Comparison of ENCODE assay signal across 27 mouse cellular contexts in genomic region chr6:33244546-33244945, GRCm38 (mm10).
"Had no signal": no experiment of that assay in that cellular context is flagged by ENCODE, and none has a peak within 500 bp of the region (broad histone marks: within the 10 kb centered on the region; RNA-seq: fewer than 3 reads in every experiment).

No protein-coding gene starts in this region.

- DNase-seq: left cerebral cortex, postnatal 4 days; liver; liver, embryonic 13.5 days; liver, postnatal 0 days; lung, adult 18-20 months; lung, adult 2 months; lung, embryonic 14.5 days; lung, postnatal 10 days; lung, postnatal 14 days; lung, postnatal 36 days; lung, postnatal 4 days; midbrain, embryonic 14.5 days had no signal

- H3K36me3 ChIP-seq: limb, embryonic 10.5 days; limb, embryonic 12.5 days; limb, embryonic 13.5 days; limb, embryonic 15.5 days; liver, embryonic 12.5 days; liver, embryonic 13.5 days; liver, embryonic 15.5 days; lung, embryonic 15.5 days; midbrain, embryonic 10.5 days; midbrain, embryonic 12.5 days; midbrain, embryonic 13.5 days; midbrain, embryonic 15.5 days had no signal

- H3K27me3 ChIP-seq: limb, embryonic 12.5 days; limb, embryonic 15.5 days; liver, embryonic 13.5 days; liver, embryonic 15.5 days; lung, embryonic 15.5 days; midbrain, embryonic 12.5 days; midbrain, embryonic 13.5 days; midbrain, embryonic 15.5 days had no signal

- H3K4me2 ChIP-seq: limb, embryonic 12.5 days; limb, embryonic 13.5 days; limb, embryonic 15.5 days; liver, embryonic 11.5 days; liver, embryonic 12.5 days; liver, embryonic 13.5 days; liver, embryonic 15.5 days; lung, embryonic 14.5 days; lung, embryonic 15.5 days; midbrain, embryonic 11.5 days; midbrain, embryonic 12.5 days; midbrain, embryonic 13.5 days; midbrain, embryonic 15.5 days had no signal

- H3K4me3 ChIP-seq: left cerebral cortex, adult 2 months; limb, embryonic 10.5 days; limb, embryonic 12.5 days; limb, embryonic 13.5 days; limb, embryonic 15.5 days; liver, embryonic 12.5 days; liver, embryonic 13.5 days; liver, embryonic 15.5 days; lung, embryonic 15.5 days; megakaryocyte, embryonic 14.5 days; midbrain, embryonic 10.5 days; midbrain, embryonic 12.5 days; midbrain, embryonic 13.5 days; midbrain, embryonic 15.5 days had no signal
